Mouse (Mus musculus) forebrain, embryonic 14.5 days (tissue): ENCODE measurements at regions not wholly inside any gene's neighbourhood (a gene's known extent, or its start where the extent isn't known, plus 50 kb on each side); places are given as distances from the start of the nearest gene placed in this dataset.
A peak's percentile ranks its signal among the peaks of the same experiment; 100 is the strongest.
"Not testable (repeated sequence)": the region's sequence is repeated elsewhere in the genome, so short reads cannot be mapped to it uniquely, and the experiment has no call there.

Experiments
- ATAC-seq: fragments of 200-750 bp; cut with Nextera tagmentation; 2 replicates; pipeline ENCODE4 v1.8.0; 2017; ENCODE audit warnings: mild to moderate bottlenecking, moderate library complexity
- DNase-seq: peaks from one replicate; pipeline ENCODE4 v3.0.0-alpha.2; 2015; ENCODE audit warnings: low spot score
- H3K27ac ChIP-seq: fragments of 300-500 bp; sonication (generic); 2 replicates; pipeline ENCODE4 v1.5.1; 2014; ENCODE audit warnings: low read depth, mild to moderate bottlenecking, control low read depth, low read length, moderate library complexity
- H3K27me3 ChIP-seq: fragments of 300-500 bp; sonication (generic); replicated peaks from 2 replicates; pipeline ENCODE4 v1.6.1; 2014; ENCODE audit warnings: low read length, control low read depth, mixed read lengths; ENCODE audit not compliant: control insufficient read depth, insufficient read depth
- H3K36me3 ChIP-seq: fragments of 300-500 bp; sonication (generic); 2 replicates; pipeline ENCODE4 v1.6.1; 2014; ENCODE audit warnings: low read length, control low read depth; ENCODE audit not compliant: control insufficient read depth, insufficient read depth
- H3K4me1 ChIP-seq: fragments of 300-500 bp; sonication (generic); 2 replicates; pipeline ENCODE4 v1.6.1; 2014; ENCODE audit warnings: antibody characterized with exemption, low read length, control low read depth; ENCODE audit not compliant: control insufficient read depth, insufficient read depth
- H3K4me2 ChIP-seq: fragments of 300-500 bp; sonication (generic); 2 replicates; pipeline ENCODE4 v1.6.1; 2014; ENCODE audit warnings: mild to moderate bottlenecking, control low read depth, low read length
- H3K4me3 ChIP-seq: fragments of 300-500 bp; sonication (generic); 2 replicates; pipeline ENCODE4 v1.5.1; 2014; ENCODE audit warnings: low read depth, low read length, control low read depth
- H3K9ac ChIP-seq: fragments of 300-500 bp; sonication (generic); 2 replicates; pipeline ENCODE4 v1.6.1; 2014; ENCODE audit warnings: mild to moderate bottlenecking, low read length, control low read depth, moderate library complexity
- H3K9me3 ChIP-seq: fragments of 300-500 bp; sonication (generic); replicated peaks from 2 replicates; pipeline ENCODE4 v1.6.1; 2016; ENCODE audit warnings: low read length, control low read depth, mixed read lengths; ENCODE audit not compliant: control insufficient read depth
- WGBS: fragments of 180-500 bp; shearing (Covaris S2); extraction: QIAGEN DNeasy Blood & Tissue Kit; methylation state at CpG from one replicate; pipeline ENCODE4 v1.1.7; 2014; 5-methylcytosine and 5-hydroxymethylcytosine counted together

DNA sequence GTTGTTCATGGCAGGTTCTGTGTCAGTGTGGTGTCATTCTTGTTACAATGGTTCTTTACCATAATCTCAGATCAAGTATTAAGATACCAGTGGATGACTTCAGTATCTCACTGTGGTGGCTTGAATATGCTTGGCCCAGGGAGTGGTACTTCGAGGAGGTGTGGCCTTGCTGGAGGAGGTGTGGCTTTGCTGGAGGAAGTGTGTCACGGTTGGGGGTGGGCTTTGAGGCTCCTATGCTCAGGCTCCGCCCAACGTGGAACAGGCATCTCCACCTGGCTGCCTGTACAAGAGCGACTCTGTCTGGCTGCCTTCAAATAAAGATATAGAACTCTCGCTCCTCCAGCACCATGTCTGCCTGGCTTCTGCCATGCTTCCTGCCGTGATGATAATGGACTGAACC is 63.6 kb downstream of the Cd2 start:
- Histone ChIP-seq H3K4me1 (no peaks in the 10 kb centered on the region), H3K4me3 (no peak overlapping the region), H3K4me2 (no peak overlapping the region), H3K9ac (no peak overlapping the region), H3K27me3 (no peaks in the 10 kb centered on the region; the same call in 1 of the 2 replicates), H3K36me3 (no peaks in the 10 kb centered on the region), H3K9me3 (no peaks in the 10 kb centered on the region), H3K27ac (no peak overlapping the region)
- DNase-seq (no peak), ATAC-seq (no peak)
- WGBS, result 82% methylated on average over 7 of the region's 7 CpGs

DNA sequence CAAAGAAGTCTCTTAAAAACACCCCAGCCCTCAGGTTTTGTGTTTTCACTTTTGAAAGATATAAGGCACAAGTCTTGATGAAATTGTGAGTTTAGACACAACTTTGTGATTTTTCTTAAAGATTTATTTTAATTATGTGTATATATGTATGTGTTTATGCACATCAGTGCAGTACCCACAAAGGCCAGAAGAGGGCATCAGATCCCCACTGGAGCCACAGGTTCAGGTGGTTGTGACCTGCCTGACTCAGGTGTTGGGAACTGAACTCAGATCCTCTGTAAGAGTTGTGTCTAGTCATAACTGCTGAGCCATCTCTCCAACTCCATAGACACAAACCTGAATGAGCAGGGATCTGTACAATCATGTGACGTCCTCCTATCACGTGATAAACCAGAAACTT is 67.8 kb downstream of the Cd2 start:
- ATAC-seq (no peak), DNase-seq (no peak)
- no peak overlapping the region for H3K27ac ChIP-seq
- H3K9me3 ChIP-seq, result no peaks in the 10 kb centered on the region
- H3K9ac ChIP-seq, result no peak overlapping the region
- H3K27me3 ChIP-seq, result no peaks in the 10 kb centered on the region
- H3K4me1 ChIP-seq, result no peaks in the 10 kb centered on the region
- no peak overlapping the region for H3K4me3 ChIP-seq
- H3K36me3 ChIP-seq, result no peaks in the 10 kb centered on the region
- no peak overlapping the region for H3K4me2 ChIP-seq
- 93% methylated on average over 2 of the region's 2 CpGs for WGBS

DNA sequence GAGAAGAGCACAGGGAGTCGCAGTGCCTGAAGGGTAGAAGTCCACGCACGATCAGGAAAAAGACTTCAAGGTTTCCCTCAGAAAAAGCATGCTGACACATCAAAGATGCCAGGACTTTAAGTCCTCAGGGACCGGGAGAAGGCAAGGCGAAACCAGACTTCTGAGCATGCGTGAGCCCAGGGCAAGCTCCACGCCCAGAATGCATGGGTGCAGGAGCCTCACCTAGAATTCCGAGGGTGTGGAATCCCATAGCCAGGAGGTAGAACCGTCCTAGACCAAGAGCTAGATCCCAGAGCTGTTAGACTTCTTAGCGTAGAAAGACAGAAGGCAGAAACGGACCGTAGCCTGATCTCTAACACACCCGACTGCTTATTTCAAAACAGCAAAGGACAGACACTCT is 71.0 kb downstream of the Cd2 start:
- peaks cover 14% of the 10 kb centered on the region for H3K4me1 ChIP-seq
- 89% methylated on average over 13 of the region's 13 CpGs for WGBS
- DNase-seq (no peak), ATAC-seq (no peak)
- H3K4me2 ChIP-seq, result no peak overlapping the region
- H3K36me3 ChIP-seq, result no peaks in the 10 kb centered on the region
- no peaks in the 10 kb centered on the region for H3K9me3 ChIP-seq
- H3K4me3 ChIP-seq, result no peak overlapping the region
- no peaks in the 10 kb centered on the region for H3K27me3 ChIP-seq
- no peak overlapping the region for H3K9ac ChIP-seq
- no peak overlapping the region for H3K27ac ChIP-seq

DNA sequence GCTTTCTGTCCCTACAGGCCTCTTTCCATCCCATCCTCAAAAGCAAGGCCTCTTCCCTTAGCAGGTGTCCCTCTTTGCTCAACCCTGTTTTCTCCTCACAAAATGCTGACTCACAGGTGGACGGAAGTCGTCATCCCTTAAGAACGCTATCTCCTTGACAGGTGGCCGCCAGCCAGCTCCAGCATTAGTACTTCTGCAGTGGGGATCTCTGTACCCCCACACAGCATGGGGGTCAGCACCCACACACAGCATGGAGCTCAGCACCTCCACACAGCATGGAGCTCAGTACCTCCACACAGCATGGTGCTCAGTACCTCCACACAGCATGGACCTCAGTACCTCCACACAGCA is 74.6 kb downstream of the Cd2 start:
- ATAC-seq (no peak; the same call in 1 of the 2 replicates), DNase-seq (no peak)
- Histone ChIP-seq H3K27ac (peak overlapping the region; percentile 46), H3K36me3 (no peaks in the 10 kb centered on the region), H3K4me3 (no peak overlapping the region), H3K27me3 (no peaks in the 10 kb centered on the region), H3K4me1 (peaks cover 14% of the 10 kb centered on the region), H3K4me2 (no peak overlapping the region), H3K9me3 (no peaks in the 10 kb centered on the region), H3K9ac (no peak overlapping the region)
- WGBS, result 60% methylated on average over 4 of the region's 4 CpGs

DNA sequence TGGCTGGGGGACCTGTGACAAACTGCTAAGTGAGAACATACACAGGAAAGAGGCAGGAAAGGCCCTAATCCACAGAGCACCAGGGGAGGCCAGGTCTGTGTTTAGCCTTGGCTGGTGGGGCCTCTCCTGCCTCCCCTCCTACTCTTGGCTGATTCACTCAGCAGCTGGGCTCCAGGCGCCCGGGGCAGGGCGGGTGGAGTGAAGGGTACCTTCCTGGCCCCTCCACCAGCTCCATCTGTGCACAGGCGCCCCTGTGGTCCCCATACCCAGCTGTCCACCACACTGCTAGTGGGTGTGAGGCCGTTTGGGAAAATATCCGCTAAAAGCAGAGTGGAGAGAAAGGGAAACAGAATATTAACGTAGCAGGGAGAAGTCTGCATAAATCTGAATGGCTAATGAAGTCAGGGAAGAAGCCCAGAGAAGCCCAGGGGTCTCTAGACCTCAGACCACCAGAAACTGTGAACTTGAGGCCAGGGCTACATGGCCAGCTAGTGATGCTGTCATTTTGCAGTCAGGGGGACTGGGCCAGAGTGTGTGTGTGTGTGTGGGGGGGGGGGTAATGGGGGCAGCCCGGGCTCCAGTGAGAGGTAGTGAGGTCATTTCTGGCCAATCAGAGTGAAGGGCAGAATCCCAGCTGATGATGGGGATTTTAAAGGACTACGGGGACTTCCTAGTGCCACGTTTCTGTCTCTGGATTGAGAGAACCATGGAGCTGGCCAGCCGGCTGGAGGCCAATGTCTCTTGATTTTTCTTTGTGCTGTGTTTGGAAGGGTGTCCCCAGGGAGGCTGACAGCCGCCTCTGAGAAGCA is 75.1 kb downstream of the Cd2 start:
- DNase-seq, result peak; percentile 72
- 6% methylated on average over 12 of the region's 12 CpGs for WGBS
- Histone ChIP-seq H3K27ac (peak overlapping the region; percentile 46), H3K9ac (no peak overlapping the region), H3K27me3 (no peaks in the 10 kb centered on the region), H3K36me3 (no peaks in the 10 kb centered on the region), H3K4me3 (no peak overlapping the region), H3K9me3 (no peaks in the 10 kb centered on the region), H3K4me1 (peaks cover 14% of the 10 kb centered on the region), H3K4me2 (0 out of 2 replicates have a peak overlapping the region, but pooled peaks have one; percentile 26)
- ATAC-seq, result peak; percentile 92

DNA sequence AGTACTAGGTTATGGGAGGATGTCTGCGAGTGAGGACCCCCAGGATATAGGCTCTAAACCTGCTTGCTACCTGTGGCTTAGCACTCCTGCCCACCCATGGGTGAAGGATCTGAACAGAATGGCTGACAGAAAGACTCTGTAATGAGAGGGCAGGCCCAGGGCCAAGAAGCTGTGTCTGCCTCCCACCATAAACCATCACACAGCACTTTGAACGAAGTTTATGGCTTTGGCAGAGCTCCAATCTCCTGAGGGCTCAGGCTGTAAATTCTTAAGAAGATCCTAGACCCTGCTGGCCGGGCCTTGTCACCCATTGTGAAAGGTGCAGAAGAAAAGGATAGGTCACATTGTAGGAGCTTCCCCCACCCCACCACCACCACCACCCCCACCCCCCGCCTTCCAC is 75.8 kb downstream of the Cd2 start:
- no peak overlapping the region for H3K9ac ChIP-seq
- H3K4me3 ChIP-seq, result no peak overlapping the region
- H3K4me2 ChIP-seq, result no peak overlapping the region
- peak; percentile 16 for ATAC-seq
- no peaks in the 10 kb centered on the region for H3K36me3 ChIP-seq
- 46% methylated on average over 4 of the region's 4 CpGs for WGBS
- peaks cover 14% of the 10 kb centered on the region for H3K4me1 ChIP-seq
- H3K27ac ChIP-seq, result peak overlapping the region; percentile 46; the same call in 1 of the 2 replicates
- H3K27me3 ChIP-seq, result no peaks in the 10 kb centered on the region
- peak; percentile 64 for DNase-seq
- H3K9me3 ChIP-seq, result no peaks in the 10 kb centered on the region

DNA sequence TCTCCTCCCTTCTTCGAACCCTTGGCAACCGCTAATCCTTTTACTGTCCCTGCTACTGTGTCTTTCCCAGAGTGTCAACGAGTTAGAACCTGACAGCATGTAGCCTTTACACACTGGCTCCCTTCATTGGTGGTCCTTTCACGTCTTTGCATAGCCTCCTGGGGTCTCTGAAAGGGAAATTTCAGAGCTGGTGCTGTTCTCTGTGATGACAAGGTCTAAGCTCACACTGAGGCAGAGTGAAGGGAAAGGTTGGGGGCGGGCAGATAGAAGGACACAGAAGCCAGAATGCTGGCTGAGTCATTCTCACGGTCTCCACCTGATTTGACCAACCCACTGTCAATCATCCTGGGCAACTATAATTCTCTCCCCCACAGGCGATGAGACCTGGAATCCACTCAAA is 78.2 kb downstream of the Cd2 start:
- peaks cover 14% of the 10 kb centered on the region for H3K4me1 ChIP-seq
- no peak overlapping the region for H3K4me3 ChIP-seq
- H3K36me3 ChIP-seq, result no peaks in the 10 kb centered on the region
- WGBS, result 49% methylated on average over 7 of the region's 7 CpGs
- DNase-seq (peak; percentile 10), ATAC-seq (no peak)
- H3K9me3 ChIP-seq, result no peaks in the 10 kb centered on the region
- H3K4me2 ChIP-seq, result no peak overlapping the region
- H3K27me3 ChIP-seq, result no peaks in the 10 kb centered on the region
- no peak overlapping the region for H3K9ac ChIP-seq
- no peak overlapping the region for H3K27ac ChIP-seq

DNA sequence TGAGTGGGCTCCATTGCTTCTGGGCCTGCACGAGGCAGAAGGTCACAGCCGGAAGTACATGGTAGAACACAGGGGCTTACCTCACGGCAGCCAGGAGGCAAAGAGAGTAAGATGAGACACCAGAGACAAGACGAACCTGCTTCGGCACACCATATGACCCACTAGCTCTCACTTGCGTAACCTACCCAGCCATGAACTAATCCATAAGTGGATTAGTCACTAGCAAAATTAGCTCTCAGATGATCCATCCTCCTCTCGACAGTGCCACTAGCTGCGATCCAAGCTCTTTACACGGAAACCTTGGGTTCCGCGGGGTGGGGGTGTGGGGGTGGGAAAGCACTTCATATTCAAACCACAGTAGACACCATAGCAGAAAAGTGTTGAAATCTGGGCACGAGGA is 79.0 kb downstream of the Cd2 start:
- 91% methylated on average over 12 of the region's 12 CpGs for WGBS
- H3K4me1 ChIP-seq, result peaks cover 14% of the 10 kb centered on the region
- no peaks in the 10 kb centered on the region for H3K27me3 ChIP-seq
- H3K4me2 ChIP-seq, result no peak overlapping the region
- no peak overlapping the region for H3K27ac ChIP-seq
- no peaks in the 10 kb centered on the region for H3K36me3 ChIP-seq
- no peaks in the 10 kb centered on the region for H3K9me3 ChIP-seq
- H3K9ac ChIP-seq, result no peak overlapping the region
- H3K4me3 ChIP-seq, result no peak overlapping the region
- DNase-seq (no peak), ATAC-seq (no peak)

DNA sequence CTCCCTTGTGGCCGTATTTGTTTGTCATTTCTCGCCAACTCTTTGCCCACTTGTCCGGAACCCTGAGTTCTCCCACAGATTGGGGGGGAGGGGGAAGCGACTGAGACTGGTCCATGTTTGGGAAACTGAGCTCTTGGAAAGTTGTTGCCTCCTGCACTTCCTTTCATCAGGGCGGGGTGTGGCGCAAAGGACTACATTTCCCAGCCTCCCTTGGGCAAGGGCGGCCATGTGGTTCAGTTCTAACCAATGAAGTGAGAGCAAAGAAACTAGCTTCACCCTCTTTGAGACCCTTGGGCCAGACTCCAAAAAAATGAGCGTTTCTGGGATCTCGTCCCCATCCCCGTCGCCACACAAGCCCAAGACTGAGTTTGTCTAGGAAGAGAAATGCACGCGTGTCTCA is 81.6 kb downstream of the Cd2 start:
- H3K9me3 ChIP-seq, H3K9ac ChIP-seq, DNase-seq, H3K4me2 ChIP-seq, H3K36me3 ChIP-seq, H3K4me1 ChIP-seq, H3K4me3 ChIP-seq, ATAC-seq, H3K27me3 ChIP-seq, H3K27ac ChIP-seq: not testable (repeated sequence)
- WGBS, result 95% methylated on average over 13 of the region's 13 CpGs
